Mouse (Mus musculus): ENCODE measurements at regions not wholly inside any gene's neighbourhood (a gene's known extent, or its start where the extent isn't known, plus 50 kb on each side); places are given as distances from the start of the nearest gene placed in this dataset.

DNA sequence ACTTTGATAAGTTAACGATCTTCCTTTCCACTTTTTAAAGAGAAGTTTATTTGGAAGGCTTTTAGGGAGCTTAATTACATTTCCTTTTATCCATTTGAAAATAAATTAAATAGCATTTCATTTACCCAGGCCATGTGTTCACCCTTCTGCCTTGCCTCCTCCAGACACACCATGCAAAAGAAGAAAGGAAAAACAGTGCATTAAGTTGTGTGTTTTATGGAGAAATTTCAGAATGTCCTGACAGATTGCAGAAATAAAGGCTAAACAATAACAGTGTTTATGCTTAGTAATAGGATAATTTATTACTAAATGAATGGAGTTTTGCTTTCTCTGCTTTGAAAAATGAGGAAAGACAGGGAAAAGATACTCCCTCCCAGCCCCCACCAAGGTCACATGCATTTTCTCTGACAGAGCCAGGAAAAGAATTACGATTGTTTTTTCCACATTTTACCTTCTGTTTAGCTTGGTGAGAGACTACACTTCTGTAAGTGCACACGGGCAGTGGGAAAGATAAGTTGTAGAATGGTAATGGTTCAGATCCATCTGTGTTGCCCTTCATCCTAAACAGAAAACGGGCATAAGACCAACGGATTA lies 156.0 kb upstream of the Tas2r119 start:
- TF ChIP-seq CTCF (IDR thresholded peaks at IDR 0.05; ENCODE audit: low read depth) (no peak), EP300 (IDR thresholded peaks at IDR 0.05; ENCODE audit: low read depth) (no peak)

All from heart, postnatal 0 days (tissue).